Mouse (Mus musculus): ENCODE results near the gene H2al1g. TPM values are rescaled to one million over a fixed set of nuclear protein-coding genes. Genes with fewer than 3 reads are reported as not detected.

Gene H2al1g
- polyA plus RNA-seq (2012; rRNA removed) = not detected in 2 replicates

GRCm38 (mm10) chrX:11317956-11318355, at the start of gene H2al1g:
Gene H2al1g, plus strand, starts transcription at chrX:11318256.

GRCm38 (mm10) chrX:11298957-11299356, 19.1 kb upstream of the H2al1g start, which contains the start of gene H2al1a:
Gene H2al1a, plus strand, starts transcription at chrX:11299257.

GRCm38 (mm10) chrX:11302132-11302531, 15.9 kb upstream of the H2al1g start, which contains the start of gene H2al1b:
Gene H2al1b, plus strand, starts transcription at chrX:11302432.

GRCm38 (mm10) chrX:11305355-11305754, 12.7 kb upstream of the H2al1g start, which contains the start of gene H2al1c:
Gene H2al1c, plus strand, starts transcription at chrX:11305655.

GRCm38 (mm10) chrX:11308524-11308923, 9.5 kb upstream of the H2al1g start, which contains the start of gene H2al1d:
Gene H2al1d, plus strand, starts transcription at chrX:11308824.

GRCm38 (mm10) chrX:11311634-11312033, 6.4 kb upstream of the H2al1g start, which contains the start of gene H2al1e:
Gene H2al1e, plus strand, starts transcription at chrX:11311934.

GRCm38 (mm10) chrX:11314858-11315257, 3.2 kb upstream of the H2al1g start, which contains the start of gene H2al1f:
Gene H2al1f, plus strand, starts transcription at chrX:11315158.

GRCm38 (mm10) chrX:11321192-11321591, 3.1 kb downstream of the H2al1g start, which contains the start of gene H2al1h:
Gene H2al1h, plus strand, starts transcription at chrX:11321492.

GRCm38 (mm10) chrX:11324359-11324758, 6.3 kb downstream of the H2al1g start, which contains the start of gene H2al1i:
Gene H2al1i, plus strand, starts transcription at chrX:11324659.

GRCm38 (mm10) chrX:11327522-11327921, 9.5 kb downstream of the H2al1g start, which contains the start of gene H2al1j:
Gene H2al1j, plus strand, starts transcription at chrX:11327822.

Other genes starting within 250 kb of the H2al1g start
- gene H2al1a, start 19.0 kb upstream of the H2al1g start, polyA plus RNA-seq (2012; rRNA removed) = not detected in 2 replicates
- not detected in 2 replicates for gene H2al1b, start 15.8 kb upstream of the H2al1g start, polyA plus RNA-seq (2012; rRNA removed)
- not detected in 2 replicates for gene H2al1c, start 12.6 kb upstream of the H2al1g start, polyA plus RNA-seq (2012; rRNA removed)
- not detected in 2 replicates for gene H2al1d, start 9.4 kb upstream of the H2al1g start, polyA plus RNA-seq (2012; rRNA removed)
- not detected in 2 replicates for gene H2al1e, start 6.3 kb upstream of the H2al1g start, polyA plus RNA-seq (2012; rRNA removed)
- not detected in 2 replicates for gene H2al1f, start 3.1 kb upstream of the H2al1g start, polyA plus RNA-seq (2012; rRNA removed)
- gene H2al1h, start 3.2 kb downstream of the H2al1g start, polyA plus RNA-seq (2012; rRNA removed) = not detected in 2 replicates
- not detected in 2 replicates for gene H2al1i, start 6.4 kb downstream of the H2al1g start, polyA plus RNA-seq (2012; rRNA removed)
- gene H2al1j, start 9.6 kb downstream of the H2al1g start, polyA plus RNA-seq (2012; rRNA removed) = not detected in 2 replicates

All from stomach, adult 2 months (tissue).